Mouse (Mus musculus): ENCODE data around the gene Trpc7. TPM values are rescaled to one million over a fixed set of nuclear protein-coding genes. Genes with fewer than 3 reads are reported as not detected.

Trpc7 gene
- polyA plus RNA-seq, 1 experiment from 2014 or later, result not detected

DNA sequence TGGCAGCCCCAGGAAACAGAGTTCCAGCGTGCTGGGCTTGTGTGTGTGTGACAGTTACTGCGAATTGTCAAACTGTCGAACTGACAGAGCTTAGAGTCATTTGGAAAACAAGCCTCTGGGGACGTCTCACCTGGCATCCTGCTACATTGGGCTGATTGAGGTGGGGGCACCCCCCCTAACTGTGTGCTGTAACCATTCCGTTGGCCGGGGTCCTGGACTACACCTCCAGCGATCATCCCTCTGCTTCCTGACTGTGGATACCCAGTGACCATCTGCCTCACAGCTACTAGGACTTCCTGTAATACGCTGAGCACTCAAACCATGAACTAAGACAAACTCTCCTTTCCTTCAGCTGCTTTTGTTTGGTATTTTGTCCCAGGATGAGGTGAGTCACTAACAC lies 41.3 kb downstream of the Trpc7 start:
- DNase-seq (ENCODE audit: low spot score), result no peak
- 74% methylated on average over 8 of the region's 8 CpGs for WGBS

DNA sequence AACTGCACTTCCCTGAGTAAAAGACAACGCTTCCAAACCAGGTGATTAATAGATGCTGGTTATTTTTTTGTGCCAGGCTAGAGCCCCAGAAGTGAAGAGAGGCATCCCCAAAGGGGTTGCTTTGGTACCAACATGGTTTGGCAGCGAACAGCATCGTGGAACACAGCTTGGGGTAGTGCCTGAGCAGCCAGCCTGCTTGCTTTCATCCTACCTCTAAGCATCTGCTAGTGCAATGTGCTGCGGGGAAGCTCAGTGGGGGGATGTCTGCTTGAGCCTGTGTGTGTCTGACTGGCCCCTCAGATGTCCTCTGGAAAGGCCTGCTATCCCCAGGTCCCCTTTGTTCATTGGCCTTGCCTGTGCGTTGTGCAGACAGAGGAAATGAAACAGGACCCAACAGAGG lies 42.4 kb downstream of the Trpc7 start:
- WGBS, result 58% methylated on average over 5 of the region's 5 CpGs
- H3K4me1 ChIP-seq, result 0 out of 2 replicates have a peak, but pooled peaks cover 8% of the 10 kb centered on the region
- H3K9me3 ChIP-seq (replicated peaks), result no peaks in the 10 kb centered on the region
- H3K27ac ChIP-seq, result no peak overlapping the region
- DNase-seq (ENCODE audit: low spot score), result no peak
- H3K27me3 ChIP-seq (ENCODE audit: low read depth, poor library complexity, severe bottlenecking), result no peaks in the 10 kb centered on the region
- no peaks in the 10 kb centered on the region for H3K36me3 ChIP-seq
- no peak overlapping the region for H3K4me3 ChIP-seq

More for the DNA sequence above, 41.3 kb downstream of the Trpc7 start:
- H3K9me3 ChIP-seq (replicated peaks), result no peaks in the 10 kb centered on the region
- 0 out of 2 replicates have a peak, but pooled peaks cover 8% of the 10 kb centered on the region for H3K4me1 ChIP-seq
- H3K4me3 ChIP-seq, result no peak overlapping the region
- no peaks in the 10 kb centered on the region for H3K36me3 ChIP-seq
- no peaks in the 10 kb centered on the region for H3K27me3 ChIP-seq (ENCODE audit: low read depth, poor library complexity, severe bottlenecking)
- no peak overlapping the region for H3K27ac ChIP-seq

DNA sequence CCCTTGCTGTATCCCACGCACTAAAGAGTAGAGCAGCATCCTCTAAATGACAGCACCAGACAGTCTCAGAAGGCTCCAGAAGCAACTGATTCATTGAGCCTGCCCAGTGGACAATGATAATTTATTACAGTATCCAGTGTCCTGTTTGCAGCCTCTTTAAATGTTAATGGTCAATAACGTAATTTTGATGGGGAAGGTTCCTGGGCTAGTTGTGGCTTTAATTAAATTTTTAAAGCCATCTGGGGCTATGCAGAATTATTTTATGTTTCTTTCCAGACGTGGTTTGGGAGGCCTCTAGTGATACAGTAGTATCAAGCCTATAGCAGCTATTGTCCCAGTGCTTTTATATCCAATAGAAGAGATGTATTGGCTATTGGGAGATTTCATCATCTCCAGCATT lies 49.9 kb downstream of the Trpc7 start:
- no peak for DNase-seq (ENCODE audit: low spot score)
- Histone ChIP-seq H3K9me3 (replicated peaks) (no peaks in the 10 kb centered on the region), H3K36me3 (no peaks in the 10 kb centered on the region), H3K27ac (no peak overlapping the region), H3K4me3 (no peak overlapping the region), H3K4me1 (0 out of 2 replicates have a peak, but pooled peaks cover 2% of the 10 kb centered on the region), H3K27me3 (ENCODE audit: low read depth, poor library complexity, severe bottlenecking) (no peaks in the 10 kb centered on the region)
- 89% methylated on average over 3 of the region's 3 CpGs for WGBS

DNA sequence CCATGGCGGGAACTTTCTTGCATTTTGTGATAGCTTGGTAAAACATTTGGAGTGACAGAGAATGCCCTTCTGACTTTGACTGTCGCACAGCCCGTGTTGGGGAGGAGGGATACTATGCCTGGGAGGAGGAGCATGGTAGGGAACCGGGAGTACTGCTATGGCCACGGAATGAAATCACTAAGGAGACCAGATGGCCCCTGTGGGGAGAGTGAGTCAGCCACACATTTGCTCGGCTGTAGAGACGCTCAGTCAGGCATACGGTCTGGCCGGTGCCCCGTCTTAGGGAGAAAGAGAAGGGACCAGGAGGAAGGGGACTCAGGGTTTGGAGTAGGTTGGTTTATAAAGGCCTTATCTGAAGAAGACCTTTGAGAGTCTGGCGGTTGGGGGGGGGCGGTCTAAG lies 80.3 kb downstream of the Trpc7 start:
- H3K27me3 ChIP-seq (ENCODE audit: low read depth, poor library complexity, severe bottlenecking), result no peaks in the 10 kb centered on the region
- H3K9me3 ChIP-seq (replicated peaks), result no peaks in the 10 kb centered on the region
- no peak for DNase-seq (ENCODE audit: low spot score)
- H3K4me1 ChIP-seq, result no peaks in the 10 kb centered on the region
- WGBS, result 93% methylated on average over 12 of the region's 12 CpGs
- H3K27ac ChIP-seq, result no peak overlapping the region
- H3K4me3 ChIP-seq, result no peak overlapping the region
- H3K36me3 ChIP-seq, result no peaks in the 10 kb centered on the region

DNA sequence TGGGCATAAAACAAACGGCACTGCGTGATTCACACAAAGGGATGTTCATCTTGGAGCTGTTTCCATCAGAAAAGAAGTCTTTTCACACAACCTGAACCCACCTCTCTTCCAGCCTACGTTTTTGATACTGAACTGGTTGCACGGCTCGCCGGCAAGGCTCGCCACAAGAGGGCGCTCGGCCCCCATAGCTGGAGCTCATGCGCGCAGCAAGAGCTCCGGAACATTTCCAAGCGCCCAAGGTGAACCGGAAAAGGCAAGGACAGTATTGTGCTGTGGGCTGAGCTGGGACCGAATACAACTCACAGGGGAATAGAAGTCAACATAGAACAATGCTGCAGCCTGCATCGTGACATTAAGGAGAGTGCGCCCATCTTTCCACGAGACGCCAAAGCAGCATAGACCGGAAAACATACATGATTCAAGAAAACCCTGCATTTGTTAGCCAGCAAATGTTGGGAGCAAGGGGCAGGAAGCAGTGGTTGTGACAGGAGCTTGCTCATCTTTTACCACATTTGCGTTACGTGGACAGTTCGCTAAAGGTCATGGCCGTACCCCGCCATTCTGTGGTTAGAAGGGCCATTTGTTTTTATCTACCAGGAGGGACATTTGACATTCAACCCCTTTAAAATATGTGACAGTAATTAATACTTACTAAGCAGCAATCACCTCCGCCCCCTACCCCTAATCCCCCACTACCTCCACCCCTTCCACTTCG lies 88.9 kb downstream of the Trpc7 start:
- 9% methylated on average over 27 of the region's 27 CpGs for WGBS
- no peak overlapping the region; the same call in 1 of the 2 replicates for H3K27ac ChIP-seq
- peak; percentile 95 for DNase-seq (ENCODE audit: low spot score)
- no peaks in the 10 kb centered on the region for H3K9me3 ChIP-seq (replicated peaks)
- peak overlapping the region; percentile 44 for H3K4me3 ChIP-seq
- peaks cover 9% of the 10 kb centered on the region for H3K4me1 ChIP-seq
- H3K36me3 ChIP-seq, result no peaks in the 10 kb centered on the region
- H3K27me3 ChIP-seq (ENCODE audit: low read depth, poor library complexity, severe bottlenecking), result 0 out of 2 replicates have a peak, but pooled peaks cover 4% of the 10 kb centered on the region

DNA sequence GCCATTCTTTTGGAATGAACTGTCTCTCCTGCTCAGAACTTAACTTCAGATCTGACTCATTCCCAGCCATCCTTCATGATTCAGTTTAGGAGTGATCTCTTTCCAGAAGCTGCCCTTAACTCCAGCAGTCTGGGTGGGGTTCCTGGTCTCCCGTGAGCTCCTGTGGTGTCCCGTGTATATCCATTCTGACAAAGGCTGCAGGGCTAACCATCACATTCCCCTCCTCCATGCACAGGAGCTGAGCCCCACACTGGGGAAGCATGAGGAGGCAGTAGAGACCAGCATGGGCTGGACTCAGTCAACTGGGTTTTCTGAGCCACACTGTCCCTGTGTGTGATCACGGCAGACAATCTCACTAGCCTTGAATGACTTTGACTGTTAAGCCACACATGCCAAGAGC lies 90.7 kb downstream of the Trpc7 start:
- no peak for DNase-seq (ENCODE audit: low spot score)
- 92% methylated on average over 3 of the region's 3 CpGs for WGBS
- Histone ChIP-seq H3K27ac (no peak overlapping the region), H3K4me1 (peaks cover 9% of the 10 kb centered on the region), H3K9me3 (replicated peaks) (no peaks in the 10 kb centered on the region), H3K36me3 (no peaks in the 10 kb centered on the region), H3K27me3 (ENCODE audit: low read depth, poor library complexity, severe bottlenecking) (0 out of 2 replicates have a peak, but pooled peaks cover 4% of the 10 kb centered on the region), H3K4me3 (no peak overlapping the region)

DNA sequence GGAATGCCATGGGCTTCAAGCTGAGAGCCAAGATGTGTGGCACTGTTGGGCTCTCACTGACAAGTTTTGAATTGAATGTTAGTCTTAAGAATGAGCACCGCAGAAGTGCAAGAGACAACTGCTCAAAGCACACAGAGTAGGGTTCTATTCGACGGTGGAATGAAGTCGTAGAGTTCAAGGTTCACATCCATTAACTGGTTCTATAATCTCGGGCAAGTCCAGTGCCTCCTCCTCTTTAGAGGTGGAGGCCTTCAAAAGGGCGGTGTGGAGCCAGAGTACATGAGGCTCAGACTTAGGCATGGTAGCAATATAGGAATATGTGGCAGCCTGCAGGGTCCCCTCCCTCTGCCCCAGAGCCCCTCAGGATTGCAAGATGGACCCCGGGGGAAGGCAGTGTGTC lies 98.3 kb downstream of the Trpc7 start:
- DNase-seq (ENCODE audit: low spot score), result no peak

DNA sequence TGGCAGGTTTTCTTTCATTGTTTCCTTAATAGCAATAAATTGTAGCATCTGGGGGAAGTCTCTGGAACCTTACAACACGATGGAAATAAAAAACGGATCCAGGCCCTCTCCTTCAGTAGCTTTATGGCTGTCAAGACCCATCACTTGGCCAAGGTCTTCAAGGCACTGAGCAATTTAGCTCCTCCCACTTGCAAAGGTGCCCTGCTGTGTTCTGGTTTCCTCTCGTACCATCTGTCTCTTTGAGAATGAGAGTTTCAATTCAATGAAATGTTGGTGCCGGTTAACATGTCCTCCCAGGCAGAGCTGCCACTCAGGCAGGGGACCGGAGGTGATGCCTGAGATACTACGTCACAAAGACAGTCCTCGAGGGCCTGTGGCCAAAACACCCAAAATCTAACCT lies 100.3 kb downstream of the Trpc7 start:
- no peaks in the 10 kb centered on the region for H3K27me3 ChIP-seq (ENCODE audit: low read depth, poor library complexity, severe bottlenecking)
- H3K4me1 ChIP-seq, result peaks cover 10% of the 10 kb centered on the region
- H3K36me3 ChIP-seq, result no peaks in the 10 kb centered on the region
- no peaks in the 10 kb centered on the region for H3K9me3 ChIP-seq (replicated peaks)
- no peak overlapping the region for H3K27ac ChIP-seq
- WGBS, result 85% methylated on average over 7 of the region's 7 CpGs
- DNase-seq (ENCODE audit: low spot score), result no peak
- no peak overlapping the region for H3K4me3 ChIP-seq

More for the DNA sequence above, 98.3 kb downstream of the Trpc7 start:
- Histone ChIP-seq H3K4me3 (no peak overlapping the region), H3K36me3 (no peaks in the 10 kb centered on the region), H3K27me3 (ENCODE audit: low read depth, poor library complexity, severe bottlenecking) (no peaks in the 10 kb centered on the region), H3K9me3 (replicated peaks) (no peaks in the 10 kb centered on the region), H3K4me1 (peaks cover 4% of the 10 kb centered on the region), H3K27ac (no peak overlapping the region)
- WGBS, result 91% methylated on average over 7 of the region's 7 CpGs

DNA sequence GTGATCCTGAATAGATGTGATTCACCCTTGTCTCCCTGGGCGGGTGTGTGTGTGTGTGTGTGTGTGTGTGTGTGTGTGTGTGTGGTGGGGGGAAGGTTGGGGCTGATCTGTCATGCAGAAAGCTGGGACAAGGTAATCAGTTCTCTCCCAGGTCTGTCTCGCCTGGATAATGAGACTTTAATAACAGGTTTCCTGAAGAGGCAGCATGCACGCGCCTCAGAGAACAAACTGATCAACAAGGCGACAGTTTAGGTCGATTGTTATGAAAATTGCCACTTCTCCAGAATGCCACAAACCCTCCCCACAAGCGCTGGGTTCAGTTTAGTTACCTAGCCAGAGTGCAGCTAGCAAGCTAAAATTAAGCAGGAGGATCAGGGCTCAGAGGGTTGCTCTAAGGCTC lies 101.4 kb downstream of the Trpc7 start:
- Histone ChIP-seq H3K27me3 (ENCODE audit: low read depth, poor library complexity, severe bottlenecking) (no peaks in the 10 kb centered on the region), H3K9me3 (replicated peaks) (no peaks in the 10 kb centered on the region), H3K36me3 (no peaks in the 10 kb centered on the region), H3K27ac (0 out of 2 replicates have a peak overlapping the region, but pooled peaks have one; percentile 6), H3K4me3 (no peak overlapping the region), H3K4me1 (peaks cover 20% of the 10 kb centered on the region)
- DNase-seq (ENCODE audit: low spot score), result no peak
- 65% methylated on average over 7 of the region's 7 CpGs for WGBS

DNA sequence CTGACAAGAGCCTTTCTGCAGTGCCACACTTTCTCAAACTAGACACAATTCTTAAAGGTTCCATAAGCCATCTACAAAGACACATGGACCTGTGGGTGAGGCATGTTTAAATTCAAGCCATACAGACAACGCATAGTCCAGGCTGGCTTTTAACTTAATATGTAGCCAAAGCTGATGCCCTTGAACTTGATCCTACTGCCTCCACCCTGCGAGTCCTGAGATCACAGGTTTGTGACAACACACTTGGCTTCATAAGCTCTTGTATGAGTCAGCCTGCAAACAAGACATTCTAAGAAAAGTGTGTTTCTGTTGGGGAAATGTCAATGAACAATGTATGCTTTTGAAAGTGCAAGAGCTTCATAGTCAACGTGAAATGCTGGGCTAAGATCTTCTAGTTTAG lies 102.9 kb downstream of the Trpc7 start:
- H3K4me1 ChIP-seq, result peaks cover 25% of the 10 kb centered on the region
- H3K36me3 ChIP-seq, result no peaks in the 10 kb centered on the region
- H3K27ac ChIP-seq, result no peak overlapping the region
- WGBS, result 92% methylated on average over 3 of the region's 3 CpGs
- no peaks in the 10 kb centered on the region for H3K27me3 ChIP-seq (ENCODE audit: low read depth, poor library complexity, severe bottlenecking)
- DNase-seq (ENCODE audit: low spot score), result no peak
- H3K9me3 ChIP-seq (replicated peaks), result no peaks in the 10 kb centered on the region
- H3K4me3 ChIP-seq, result no peak overlapping the region

DNA sequence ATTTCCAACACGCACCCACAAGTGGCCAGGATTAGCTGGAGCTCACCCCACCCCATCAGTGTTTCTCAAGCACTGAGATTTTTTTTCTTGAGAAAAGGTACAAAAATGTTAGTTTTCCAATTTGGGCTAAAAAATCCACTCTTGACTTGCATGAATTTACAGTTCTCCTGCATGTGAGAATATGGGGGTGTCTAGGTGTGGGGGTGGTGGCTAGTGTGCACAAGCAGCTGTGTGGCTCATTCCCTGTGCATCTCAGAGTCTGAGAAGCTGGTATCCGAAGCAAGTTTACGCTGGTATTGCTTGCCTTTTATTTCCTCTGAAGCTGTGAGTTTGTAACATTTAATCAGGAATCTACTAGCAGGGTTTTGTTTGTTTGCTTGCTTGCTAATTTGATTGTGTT lies 105.1 kb downstream of the Trpc7 start:
- no peaks in the 10 kb centered on the region for H3K36me3 ChIP-seq
- H3K4me1 ChIP-seq, result peaks cover 27% of the 10 kb centered on the region
- DNase-seq (ENCODE audit: low spot score), result no peak
- WGBS, result 95% methylated on average over 3 of the region's 3 CpGs
- no peak overlapping the region for H3K4me3 ChIP-seq
- no peaks in the 10 kb centered on the region for H3K27me3 ChIP-seq (ENCODE audit: low read depth, poor library complexity, severe bottlenecking)
- H3K9me3 ChIP-seq (replicated peaks), result no peaks in the 10 kb centered on the region
- no peak overlapping the region for H3K27ac ChIP-seq

DNA sequence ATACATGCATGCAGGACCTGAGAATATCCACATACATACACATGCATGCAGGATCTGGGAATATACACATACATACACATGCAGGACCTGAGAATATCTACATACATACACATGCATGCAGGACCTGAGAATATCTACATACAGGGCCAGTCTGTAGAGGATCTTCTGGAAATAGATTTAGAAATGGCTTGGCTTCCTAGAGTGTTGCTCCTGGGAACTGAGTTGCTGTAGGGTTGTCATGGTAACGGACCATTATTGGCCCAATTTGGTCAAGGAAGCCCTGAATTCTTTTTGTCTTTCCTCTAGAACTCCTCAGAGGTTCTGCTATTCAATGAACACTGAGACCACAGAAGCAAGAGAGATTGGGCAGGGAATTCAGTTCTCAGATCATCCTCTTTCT lies 113.2 kb downstream of the Trpc7 start:
- no peaks in the 10 kb centered on the region for H3K36me3 ChIP-seq
- H3K27ac ChIP-seq, result no peak overlapping the region
- no peak overlapping the region for H3K4me3 ChIP-seq
- 85% methylated on average over 1 of the region's 1 CpGs for WGBS
- no peaks in the 10 kb centered on the region for H3K27me3 ChIP-seq (ENCODE audit: low read depth, poor library complexity, severe bottlenecking)
- H3K9me3 ChIP-seq (replicated peaks), result no peaks in the 10 kb centered on the region
- no peak for DNase-seq (ENCODE audit: low spot score)
- 0 out of 2 replicates have a peak, but pooled peaks cover 4% of the 10 kb centered on the region for H3K4me1 ChIP-seq

DNA sequence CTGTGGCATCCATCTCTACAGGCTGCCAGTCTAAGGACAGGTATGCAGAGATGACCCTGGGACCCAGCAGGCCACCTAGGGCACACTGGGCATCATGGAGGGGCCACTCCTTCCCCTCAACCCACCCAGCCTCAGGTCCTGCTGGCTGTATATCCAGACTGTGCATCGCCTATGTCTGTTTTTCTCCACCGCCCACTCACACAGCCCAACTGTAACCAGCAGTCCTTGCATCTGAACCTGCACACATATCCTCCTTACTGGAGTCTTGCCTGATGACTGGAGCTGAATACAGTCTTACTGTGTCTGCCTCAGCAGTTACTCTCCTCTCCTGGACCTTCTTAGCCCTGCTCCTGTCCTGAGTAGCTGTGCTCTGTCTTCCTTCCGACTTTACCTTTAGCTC lies 114.1 kb downstream of the Trpc7 start:
- no peaks in the 10 kb centered on the region for H3K9me3 ChIP-seq (replicated peaks)
- no peaks in the 10 kb centered on the region for H3K27me3 ChIP-seq (ENCODE audit: low read depth, poor library complexity, severe bottlenecking)
- 0 out of 2 replicates have a peak, but pooled peaks cover 4% of the 10 kb centered on the region for H3K4me1 ChIP-seq
- no peaks in the 10 kb centered on the region for H3K36me3 ChIP-seq
- H3K4me3 ChIP-seq, result no peak overlapping the region
- DNase-seq (ENCODE audit: low spot score), result no peak
- H3K27ac ChIP-seq, result no peak overlapping the region
- WGBS, result 91% methylated on average over 3 of the region's 3 CpGs

All from limb, embryonic 10.5 days (tissue).